Mouse (Mus musculus): ENCODE measurements around the gene Rasa3. TPM values are rescaled to one million over a fixed set of nuclear protein-coding genes. Genes with fewer than 3 reads are reported as not detected.
A peak's percentile ranks its signal among the peaks of the same experiment; 100 is the strongest.

The Rasa3 gene
- polyA plus RNA-seq, 1 experiment from 2014 or later: 33.0 TPM

- peak overlapping the region; percentile 69 for H3K27ac ChIP-seq
- DNase-seq (ENCODE audit: low spot score): no peak
- WGBS: 61% methylated on average over 9 of the region's 9 CpGs
Measured at GRCm38 (mm10) chr8:13623038-13623750, 54.2 kb downstream of the Rasa3 start.

GRCm38 (mm10) chr8:13620226-13620920 lies 57.0 kb downstream of the Rasa3 start:
- H3K36me3 ChIP-seq: no peaks in the 10 kb centered on the region
- no peak overlapping the region for H3K27ac ChIP-seq
- H3K4me1 ChIP-seq: peaks cover 31% of the 10 kb centered on the region
- H3K27me3 ChIP-seq (ENCODE audit: insufficient read depth, poor library complexity, severe bottlenecking): no peaks in the 10 kb centered on the region
- no peaks in the 10 kb centered on the region for H3K9me3 ChIP-seq
- DNase-seq (ENCODE audit: low spot score): no peak
- WGBS: 88% methylated on average over 9 of the region's 9 CpGs
- H3K4me3 ChIP-seq: no peak overlapping the region

More at GRCm38 (mm10) chr8:13623038-13623750, 54.2 kb downstream of the Rasa3 start:
- no peak overlapping the region for H3K4me3 ChIP-seq
- peaks cover 22% of the 10 kb centered on the region for H3K36me3 ChIP-seq
- no peaks in the 10 kb centered on the region for H3K27me3 ChIP-seq (ENCODE audit: insufficient read depth, poor library complexity, severe bottlenecking)
- peaks cover 37% of the 10 kb centered on the region for H3K4me1 ChIP-seq
- H3K9me3 ChIP-seq: peaks cover 5% of the 10 kb centered on the region

DNA sequence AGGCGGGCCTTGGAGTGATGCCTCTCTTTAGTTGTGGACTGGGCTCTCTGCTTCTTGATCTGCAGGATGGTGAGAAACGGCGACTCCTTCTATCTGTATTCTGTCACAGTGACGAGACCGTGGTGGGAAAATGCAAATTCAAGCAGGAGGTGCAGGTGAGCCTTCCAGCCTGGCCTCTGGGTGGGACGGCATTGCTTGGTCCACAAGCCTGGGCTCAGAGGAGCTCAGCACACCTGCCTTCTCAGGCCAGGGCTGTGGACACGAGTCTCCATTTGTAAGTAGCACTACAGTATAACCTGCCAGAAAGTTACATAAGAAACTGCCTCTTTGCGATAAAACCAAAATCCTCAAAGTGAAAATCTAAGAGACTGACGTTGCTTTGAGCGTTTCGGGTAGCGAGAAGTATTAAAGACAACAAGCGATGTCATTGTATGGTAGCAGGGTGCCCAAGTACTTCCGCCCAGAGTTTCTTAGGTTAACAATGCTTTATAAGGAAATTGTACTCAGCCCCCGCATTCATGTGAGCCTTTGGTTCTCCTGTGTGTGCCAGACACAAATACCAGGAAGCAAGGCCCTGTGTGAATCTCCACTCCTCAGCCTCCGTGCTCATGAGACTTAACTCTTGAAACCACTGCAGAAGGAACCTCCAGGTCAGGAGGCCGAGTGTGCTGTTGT lies 60.4 kb downstream of the Rasa3 start:
- WGBS: 84% methylated on average over 17 of the region's 17 CpGs
- Histone ChIP-seq H3K9me3 (no peaks in the 10 kb centered on the region), H3K4me1 (peaks cover 14% of the 10 kb centered on the region; the same call in 1 of the 2 replicates), H3K36me3 (peaks cover 23% of the 10 kb centered on the region), H3K27me3 (ENCODE audit: insufficient read depth, poor library complexity, severe bottlenecking) (no peaks in the 10 kb centered on the region), H3K4me3 (no peak overlapping the region), H3K27ac (no peak overlapping the region)
- DNase-seq (ENCODE audit: low spot score): no peak

DNA sequence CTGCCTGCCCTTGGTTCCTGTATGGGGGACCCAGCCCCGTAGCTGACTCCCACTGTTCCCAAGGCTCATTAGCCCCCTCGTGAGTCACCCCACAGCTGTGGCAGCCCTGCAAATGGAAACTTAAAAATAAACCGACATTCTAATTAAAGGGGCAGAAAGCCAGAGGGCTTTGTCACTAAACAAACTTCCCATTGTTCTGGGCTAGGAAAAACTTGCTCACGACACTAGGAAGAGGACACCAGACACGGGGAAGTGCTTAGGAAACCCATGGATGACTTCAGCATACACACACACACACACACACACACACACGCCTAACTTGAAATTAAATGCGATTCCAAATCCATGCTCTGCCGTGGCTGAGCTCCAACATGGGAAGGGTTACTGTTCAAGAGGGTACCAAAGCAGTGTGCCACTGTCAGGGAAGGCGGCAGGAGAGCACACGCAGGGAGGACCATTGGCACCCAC lies 62.4 kb downstream of the Rasa3 start:
- H3K4me1 ChIP-seq: peaks cover 14% of the 10 kb centered on the region
- 52% methylated on average over 10 of the region's 10 CpGs for WGBS
- no peak for DNase-seq (ENCODE audit: low spot score)
- peaks cover 25% of the 10 kb centered on the region for H3K36me3 ChIP-seq
- 0 out of 2 replicates have a peak overlapping the region, but pooled peaks have one; percentile 36 for H3K27ac ChIP-seq
- H3K27me3 ChIP-seq (ENCODE audit: insufficient read depth, poor library complexity, severe bottlenecking): no peaks in the 10 kb centered on the region
- H3K4me3 ChIP-seq: no peak overlapping the region
- H3K9me3 ChIP-seq: no peaks in the 10 kb centered on the region

DNA sequence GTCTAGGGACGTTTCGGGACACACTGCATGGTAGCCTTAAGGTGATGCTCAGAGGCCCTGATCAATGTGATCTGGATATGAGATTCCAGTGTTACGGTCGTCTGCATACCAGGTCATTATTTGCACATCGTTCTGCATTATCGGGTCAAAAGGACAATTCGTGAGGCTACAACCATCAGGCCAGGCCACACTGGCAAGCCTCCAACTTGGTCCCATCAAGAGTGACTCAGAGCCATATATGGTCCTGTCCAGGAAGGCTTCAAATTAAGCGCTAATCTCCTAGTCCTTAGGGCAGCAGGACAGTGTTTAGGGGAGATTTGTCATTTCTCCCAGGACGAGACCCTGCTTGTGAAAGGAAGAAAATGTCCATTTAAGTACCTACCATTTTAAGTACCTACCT lies 63.3 kb downstream of the Rasa3 start:
- no peak for DNase-seq (ENCODE audit: low spot score)
- Histone ChIP-seq H3K9me3 (no peaks in the 10 kb centered on the region), H3K27me3 (ENCODE audit: insufficient read depth, poor library complexity, severe bottlenecking) (no peaks in the 10 kb centered on the region), H3K36me3 (peaks cover 25% of the 10 kb centered on the region), H3K4me1 (peaks cover 17% of the 10 kb centered on the region), H3K27ac (no peak overlapping the region), H3K4me3 (no peak overlapping the region)
- WGBS: 74% methylated on average over 9 of the region's 9 CpGs

- Histone ChIP-seq H3K4me3 (no peak overlapping the region), H3K9me3 (no peaks in the 10 kb centered on the region), H3K27me3 (ENCODE audit: insufficient read depth, poor library complexity, severe bottlenecking) (no peaks in the 10 kb centered on the region), H3K27ac (no peak overlapping the region), H3K4me1 (peaks cover 14% of the 10 kb centered on the region), H3K36me3 (peaks cover 25% of the 10 kb centered on the region)
- no peak for DNase-seq (ENCODE audit: low spot score)
- 89% methylated on average over 12 of the region's 12 CpGs for WGBS
Measured at GRCm38 (mm10) chr8:13611702-13612101, 65.7 kb downstream of the Rasa3 start.

DNA sequence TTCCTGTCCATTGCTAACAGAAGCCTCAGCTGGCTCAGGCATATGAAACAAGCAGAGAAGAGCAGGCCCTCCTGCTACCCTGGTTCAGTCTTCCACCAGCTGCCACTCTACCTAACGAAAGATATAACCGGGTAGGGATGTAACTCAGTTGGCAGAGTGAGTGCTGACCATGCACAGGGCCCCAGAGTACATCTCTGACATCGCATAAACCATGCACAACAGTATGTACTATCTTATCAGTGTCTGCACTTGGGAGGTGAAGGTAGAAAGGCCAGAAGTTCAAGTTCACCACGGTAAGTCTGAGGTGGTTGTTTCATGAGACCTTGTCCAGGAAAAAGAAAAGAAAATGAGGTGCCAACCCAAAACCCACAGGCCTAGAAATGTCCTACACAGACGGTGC lies 67.4 kb downstream of the Rasa3 start:
- H3K27me3 ChIP-seq (ENCODE audit: insufficient read depth, poor library complexity, severe bottlenecking): no peaks in the 10 kb centered on the region
- no peak for DNase-seq (ENCODE audit: low spot score)

DNA sequence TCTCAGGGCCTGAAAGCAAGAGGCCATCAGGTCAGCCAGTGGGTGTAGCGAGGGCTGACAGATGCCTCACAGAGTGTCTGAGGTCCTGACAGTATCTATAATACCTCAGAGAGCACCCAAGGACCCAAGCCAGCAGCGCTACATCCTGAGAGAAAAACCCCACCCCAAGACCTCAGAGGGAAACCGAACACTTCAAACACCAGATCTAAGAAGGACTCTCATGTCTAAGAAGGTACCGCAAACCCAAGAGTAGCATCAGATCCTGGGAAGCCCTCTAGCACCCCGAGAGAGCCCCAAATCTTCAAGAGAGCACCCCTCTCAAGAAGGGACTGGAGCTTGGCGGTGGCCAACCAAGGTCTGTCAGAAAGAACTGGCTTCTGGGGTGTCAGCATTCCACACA lies 68.5 kb downstream of the Rasa3 start:
- 80% methylated on average over 6 of the region's 6 CpGs for WGBS
- no peak overlapping the region for H3K4me3 ChIP-seq
- no peaks in the 10 kb centered on the region for H3K27me3 ChIP-seq (ENCODE audit: insufficient read depth, poor library complexity, severe bottlenecking)
- peaks cover 22% of the 10 kb centered on the region for H3K4me1 ChIP-seq
- peaks cover 39% of the 10 kb centered on the region for H3K36me3 ChIP-seq
- no peak overlapping the region for H3K27ac ChIP-seq
- no peak for DNase-seq (ENCODE audit: low spot score)
- H3K9me3 ChIP-seq: no peaks in the 10 kb centered on the region

More for the DNA sequence above, 67.4 kb downstream of the Rasa3 start:
- no peak overlapping the region for H3K27ac ChIP-seq
- H3K36me3 ChIP-seq: peaks cover 32% of the 10 kb centered on the region
- no peaks in the 10 kb centered on the region for H3K9me3 ChIP-seq
- 41% methylated on average over 5 of the region's 5 CpGs for WGBS
- H3K4me1 ChIP-seq: peaks cover 25% of the 10 kb centered on the region
- no peak overlapping the region for H3K4me3 ChIP-seq

DNA sequence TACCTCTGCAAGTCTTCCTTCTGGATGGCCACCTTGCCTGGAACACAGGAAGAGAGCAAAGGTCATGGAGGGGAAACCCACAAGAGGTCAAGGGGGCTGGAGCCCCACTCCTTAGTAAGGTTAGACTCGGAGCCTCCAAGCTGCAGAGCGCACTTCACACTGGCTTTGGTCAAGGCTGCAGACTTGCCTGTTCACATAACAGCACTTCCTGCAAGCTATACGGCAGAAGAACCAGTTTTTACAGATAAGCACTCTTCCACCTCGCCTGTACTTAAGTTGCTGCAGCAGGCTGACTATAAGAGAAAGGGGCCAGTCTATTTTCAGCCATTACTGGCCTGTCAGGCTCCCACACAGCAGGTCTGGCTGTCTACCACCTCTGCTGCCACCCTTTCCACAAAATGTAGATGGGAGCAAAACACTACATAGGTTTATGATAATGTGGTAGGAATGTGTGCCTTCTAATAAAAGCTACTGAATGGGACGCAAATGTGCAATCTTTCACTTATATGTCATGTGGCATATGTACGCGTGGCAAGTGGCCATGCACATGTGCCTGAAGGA lies 71.4 kb downstream of the Rasa3 start:
- DNase-seq (ENCODE audit: low spot score): no peak
- WGBS: 54% methylated on average over 7 of the region's 7 CpGs
- H3K9me3 ChIP-seq: no peaks in the 10 kb centered on the region
- H3K4me1 ChIP-seq: peaks cover 22% of the 10 kb centered on the region
- H3K4me3 ChIP-seq: no peak overlapping the region
- peak overlapping the region; percentile 64 for H3K27ac ChIP-seq
- H3K27me3 ChIP-seq (ENCODE audit: insufficient read depth, poor library complexity, severe bottlenecking): no peaks in the 10 kb centered on the region
- peaks cover 30% of the 10 kb centered on the region for H3K36me3 ChIP-seq

DNA sequence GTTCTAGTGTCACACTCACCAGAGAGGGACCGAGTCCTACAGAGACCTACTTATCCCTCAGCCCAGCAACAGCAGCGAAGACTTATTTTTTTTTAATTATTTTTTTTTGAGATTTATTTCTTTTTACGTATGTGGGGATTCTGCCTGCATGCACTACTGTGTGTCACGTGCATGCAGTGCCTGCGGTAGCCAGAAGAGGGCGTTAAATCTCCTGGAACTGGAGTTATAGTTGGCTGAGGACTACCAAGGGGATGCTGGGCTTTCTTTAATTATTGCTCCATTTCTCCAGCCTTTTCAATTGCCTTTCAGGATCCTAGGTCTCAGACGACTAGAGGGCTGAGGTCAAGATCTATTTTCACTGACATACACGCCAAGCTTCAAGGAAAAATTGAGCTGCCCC lies 74.8 kb downstream of the Rasa3 start:
- H3K9me3 ChIP-seq: no peaks in the 10 kb centered on the region
- H3K4me1 ChIP-seq: peaks cover 32% of the 10 kb centered on the region
- 66% methylated on average over 8 of the region's 8 CpGs for WGBS
- no peaks in the 10 kb centered on the region for H3K27me3 ChIP-seq (ENCODE audit: insufficient read depth, poor library complexity, severe bottlenecking)
- peaks cover 40% of the 10 kb centered on the region for H3K36me3 ChIP-seq
- no peak for DNase-seq (ENCODE audit: low spot score)
- no peak overlapping the region for H3K27ac ChIP-seq
- no peak overlapping the region for H3K4me3 ChIP-seq

GRCm38 (mm10) chr8:13601166-13601565 lies 76.2 kb downstream of the Rasa3 start:
- H3K27ac ChIP-seq: no peak overlapping the region

DNA sequence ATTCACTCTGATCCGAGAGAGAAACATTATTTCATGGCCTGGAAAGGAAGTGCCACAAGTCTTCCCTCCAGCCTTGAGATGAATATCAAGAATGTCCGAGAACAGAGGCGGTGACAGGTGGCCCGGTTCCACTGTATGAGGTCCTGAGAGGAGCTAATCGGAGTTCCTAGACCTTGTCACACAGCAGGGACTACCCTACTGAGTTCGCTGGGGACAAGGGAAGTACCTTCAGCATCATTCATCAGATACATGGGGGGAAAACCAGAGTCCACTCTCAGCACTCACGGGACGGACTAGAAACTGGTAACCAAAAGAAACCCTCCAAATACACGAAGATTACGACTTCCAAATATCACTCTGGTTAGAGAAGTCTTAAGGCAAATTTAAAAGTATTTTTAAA lies 76.7 kb downstream of the Rasa3 start:
- WGBS: 83% methylated on average over 10 of the region's 10 CpGs
- Histone ChIP-seq H3K27ac (no peak overlapping the region), H3K36me3 (peaks cover 58% of the 10 kb centered on the region), H3K4me3 (no peak overlapping the region), H3K27me3 (ENCODE audit: insufficient read depth, poor library complexity, severe bottlenecking) (no peaks in the 10 kb centered on the region), H3K9me3 (no peaks in the 10 kb centered on the region), H3K4me1 (peaks cover 25% of the 10 kb centered on the region)
- DNase-seq (ENCODE audit: low spot score): no peak

More at GRCm38 (mm10) chr8:13601166-13601565, 76.2 kb downstream of the Rasa3 start:
- no peak for DNase-seq (ENCODE audit: low spot score)
- H3K9me3 ChIP-seq: no peaks in the 10 kb centered on the region
- H3K36me3 ChIP-seq: peaks cover 54% of the 10 kb centered on the region
- 74% methylated on average over 11 of the region's 11 CpGs for WGBS
- H3K27me3 ChIP-seq (ENCODE audit: insufficient read depth, poor library complexity, severe bottlenecking): no peaks in the 10 kb centered on the region
- H3K4me3 ChIP-seq: no peak overlapping the region
- H3K4me1 ChIP-seq: peaks cover 29% of the 10 kb centered on the region

All from heart, embryonic 10.5 days (tissue).